Mouse (Mus musculus): ENCODE measurements around the gene Six5. TPM values are rescaled to one million over a fixed set of nuclear protein-coding genes. Genes with fewer than 3 reads are reported as not detected.

The Six5 gene
- polyA plus RNA-seq, 1 experiment: 3.5 TPM

DNA sequence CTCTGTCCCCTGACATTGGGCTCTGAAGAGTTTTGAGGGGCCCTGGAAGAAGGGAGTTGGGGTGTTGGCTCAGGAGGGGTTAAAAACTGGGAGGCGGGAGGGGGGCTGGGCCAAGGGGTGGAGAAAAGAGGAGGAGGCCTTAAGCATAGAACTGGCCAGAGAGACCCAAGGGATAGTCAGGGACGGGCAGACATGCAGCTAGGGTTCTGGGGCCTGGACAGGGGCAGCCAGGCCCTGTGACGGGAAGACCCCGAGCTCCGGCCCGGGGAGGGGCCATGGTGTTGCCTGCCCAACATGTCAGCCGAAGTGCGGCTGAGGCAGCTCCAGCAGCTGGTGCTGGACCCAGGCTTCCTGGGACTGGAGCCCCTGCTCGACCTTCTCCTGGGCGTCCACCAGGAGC lies 10.7 kb upstream of the Six5 start, which contains the start of gene Dmpk:
Dmpk (plus strand) TSS at position 149 of the 400 bp plus-strand sequence.
- 46% methylated on average over 10 of the region's 10 CpGs for WGBS
- Histone ChIP-seq H3K27me3 (ENCODE audit: control insufficient read depth, insufficient read depth, low read length) (no peaks in the 10 kb centered on the region), H3K4me1 (ENCODE audit: control insufficient read depth, insufficient read depth, low read length) (no peaks in the 10 kb centered on the region; the same call in 1 of the 2 replicates), H3K27ac (ENCODE audit: insufficient read depth, low read length) (no peak within 1 kb of the TSS), H3K4me3 (replicated peaks; ENCODE audit: insufficient read depth, low read depth, low read length) (no peak within 1 kb of the TSS)
- TF ChIP-seq POLR2A (IDR thresholded peaks at IDR 0.05; ENCODE audit: borderline replicate concordance, insufficient read depth, low read length): no peak
- no peak for TF ChIP-seq CTCF (IDR thresholded peaks at IDR 0.05; ENCODE audit: borderline replicate concordance, insufficient read depth, low read depth, low read length)
- no peak for DNase-seq

DNA sequence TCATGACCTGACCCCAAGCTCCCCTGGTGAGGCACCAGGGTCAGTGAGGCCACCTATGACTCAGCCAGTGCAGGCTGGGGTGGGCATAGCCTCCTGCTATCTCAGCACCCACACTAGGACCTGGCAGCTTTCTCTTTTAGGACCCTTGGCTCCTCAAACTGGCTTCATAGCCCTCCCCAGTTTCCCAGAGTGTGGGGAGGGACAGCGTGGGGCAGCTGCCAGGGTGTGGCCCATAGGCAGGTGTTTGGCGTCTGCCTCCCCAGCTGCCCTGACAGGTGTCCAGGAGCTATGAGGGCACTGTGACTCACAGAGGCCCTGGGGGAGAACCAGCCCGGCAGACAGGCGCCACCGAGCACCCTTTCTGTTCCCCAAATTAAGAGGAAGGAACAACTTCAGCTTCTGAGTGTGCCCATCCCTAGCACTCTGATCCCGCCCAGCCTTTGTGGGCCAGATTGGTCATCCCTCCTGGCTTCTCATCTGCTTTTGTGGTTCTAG lies 10.1 kb upstream of the Six5 start:
- WGBS: 63% methylated on average over 6 of the region's 6 CpGs
- no peak for DNase-seq
- Histone ChIP-seq H3K4me3 (replicated peaks; ENCODE audit: insufficient read depth, low read depth, low read length) (no peak overlapping the region), H3K27ac (ENCODE audit: insufficient read depth, low read length) (no peak overlapping the region), H3K4me1 (ENCODE audit: control insufficient read depth, insufficient read depth, low read length) (no peaks in the 10 kb centered on the region; the same call in 1 of the 2 replicates), H3K27me3 (ENCODE audit: control insufficient read depth, insufficient read depth, low read length) (no peaks in the 10 kb centered on the region)
- TF ChIP-seq POLR2A (IDR thresholded peaks at IDR 0.05; ENCODE audit: borderline replicate concordance, insufficient read depth, low read length) (no peak), CTCF (IDR thresholded peaks at IDR 0.05; ENCODE audit: borderline replicate concordance, insufficient read depth, low read depth, low read length) (no peak)

DNA sequence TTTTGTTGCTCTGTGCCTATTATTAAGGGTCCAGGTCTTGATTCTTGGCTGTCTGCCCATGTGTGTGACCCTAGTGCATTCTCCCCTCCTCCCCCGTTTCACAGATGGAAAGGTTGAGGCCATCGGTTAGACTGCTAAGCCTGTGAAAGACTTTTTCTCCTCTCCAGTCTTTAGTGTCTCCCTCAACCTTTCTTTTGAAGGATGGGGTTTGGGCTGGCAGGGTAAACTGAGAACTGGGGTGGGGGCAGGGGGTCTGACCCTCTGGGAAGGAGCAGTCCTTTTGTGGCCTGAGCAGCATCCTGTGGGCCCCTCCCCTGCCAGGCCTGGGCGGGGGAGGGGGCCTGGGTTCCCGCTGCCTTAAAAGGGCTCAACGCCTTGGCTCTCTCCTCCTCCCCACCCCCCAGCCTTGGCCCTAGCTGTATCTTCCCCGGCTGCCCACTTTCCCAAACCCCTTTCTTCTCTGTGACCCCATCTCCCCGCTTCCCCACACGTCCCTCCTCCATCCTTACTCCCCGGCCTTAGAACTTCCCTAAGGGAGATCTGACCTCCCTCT lies 9.4 kb upstream of the Six5 start:
- H3K4me1 ChIP-seq (ENCODE audit: control insufficient read depth, insufficient read depth, low read length): no peaks in the 10 kb centered on the region; the same call in 1 of the 2 replicates
- 36% methylated on average over 9 of the region's 9 CpGs for WGBS
- TF ChIP-seq CTCF (IDR thresholded peaks at IDR 0.05; ENCODE audit: borderline replicate concordance, insufficient read depth, low read depth, low read length): no peak
- TF ChIP-seq POLR2A (IDR thresholded peaks at IDR 0.05; ENCODE audit: borderline replicate concordance, insufficient read depth, low read length): no peak

DNA sequence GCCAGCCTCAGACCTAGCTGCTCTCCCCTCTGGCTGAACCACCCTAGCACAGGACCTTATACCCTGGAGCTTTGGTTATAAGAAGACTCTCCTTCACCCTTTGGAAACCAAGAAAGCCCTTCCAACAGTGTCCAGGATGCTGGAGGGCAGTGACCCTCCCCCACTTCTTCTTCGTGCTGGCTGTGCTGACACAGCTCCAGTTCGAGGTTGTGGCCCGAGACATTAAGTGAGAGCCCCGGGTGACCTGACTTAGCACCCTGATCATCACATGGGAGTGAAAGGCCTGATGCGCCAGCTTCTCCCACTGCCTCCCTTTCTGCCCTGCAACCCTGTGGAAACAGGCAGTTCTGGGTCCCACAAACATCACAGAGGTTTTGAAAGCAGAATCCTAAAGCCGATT lies 8.9 kb upstream of the Six5 start:
- no peaks in the 10 kb centered on the region for H3K27me3 ChIP-seq (ENCODE audit: control insufficient read depth, insufficient read depth, low read length)
- DNase-seq: no peak
- H3K4me1 ChIP-seq (ENCODE audit: control insufficient read depth, insufficient read depth, low read length): no peaks in the 10 kb centered on the region
- no peak overlapping the region for H3K4me3 ChIP-seq (replicated peaks; ENCODE audit: insufficient read depth, low read depth, low read length)
- TF ChIP-seq CTCF (IDR thresholded peaks at IDR 0.05; ENCODE audit: borderline replicate concordance, insufficient read depth, low read depth, low read length): no peak
- TF ChIP-seq POLR2A (IDR thresholded peaks at IDR 0.05; ENCODE audit: borderline replicate concordance, insufficient read depth, low read length): no peak
- 25% methylated on average over 6 of the region's 6 CpGs for WGBS
- H3K27ac ChIP-seq (ENCODE audit: insufficient read depth, low read length): no peak overlapping the region

More for the DNA sequence above, 9.4 kb upstream of the Six5 start:
- DNase-seq: no peak
- Histone ChIP-seq H3K4me3 (replicated peaks; ENCODE audit: insufficient read depth, low read depth, low read length) (no peak overlapping the region), H3K27me3 (ENCODE audit: control insufficient read depth, insufficient read depth, low read length) (no peaks in the 10 kb centered on the region), H3K27ac (ENCODE audit: insufficient read depth, low read length) (no peak overlapping the region)

DNA sequence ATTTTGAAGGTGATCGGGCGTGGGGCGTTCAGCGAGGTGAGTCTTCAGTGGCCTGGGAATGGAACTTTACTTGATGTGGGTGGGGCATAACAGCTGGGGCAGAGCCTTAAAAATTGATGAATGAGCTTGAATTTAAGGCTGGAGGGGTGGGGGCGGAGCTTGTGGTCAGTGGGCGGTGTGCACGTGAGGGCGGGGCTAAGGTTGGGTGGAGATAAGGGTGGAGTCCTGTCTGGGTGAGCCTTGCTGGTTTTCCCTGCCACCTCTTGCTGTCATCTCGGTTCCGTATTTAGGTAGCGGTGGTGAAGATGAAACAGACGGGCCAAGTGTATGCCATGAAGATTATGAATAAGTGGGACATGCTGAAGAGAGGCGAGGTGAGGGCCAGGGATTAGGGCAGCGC lies 8.4 kb upstream of the Six5 start:
- TF ChIP-seq POLR2A (IDR thresholded peaks at IDR 0.05; ENCODE audit: borderline replicate concordance, insufficient read depth, low read length): no peak
- TF ChIP-seq CTCF (IDR thresholded peaks at IDR 0.05; ENCODE audit: borderline replicate concordance, insufficient read depth, low read depth, low read length): no peak
- Histone ChIP-seq H3K27ac (ENCODE audit: insufficient read depth, low read length) (no peak overlapping the region), H3K4me1 (ENCODE audit: control insufficient read depth, insufficient read depth, low read length) (no peaks in the 10 kb centered on the region), H3K27me3 (ENCODE audit: control insufficient read depth, insufficient read depth, low read length) (no peaks in the 10 kb centered on the region), H3K4me3 (replicated peaks; ENCODE audit: insufficient read depth, low read depth, low read length) (no peak overlapping the region)
- 29% methylated on average over 14 of the region's 14 CpGs for whole genome bisulfite sequencing
- no peak for DNase-seq

DNA sequence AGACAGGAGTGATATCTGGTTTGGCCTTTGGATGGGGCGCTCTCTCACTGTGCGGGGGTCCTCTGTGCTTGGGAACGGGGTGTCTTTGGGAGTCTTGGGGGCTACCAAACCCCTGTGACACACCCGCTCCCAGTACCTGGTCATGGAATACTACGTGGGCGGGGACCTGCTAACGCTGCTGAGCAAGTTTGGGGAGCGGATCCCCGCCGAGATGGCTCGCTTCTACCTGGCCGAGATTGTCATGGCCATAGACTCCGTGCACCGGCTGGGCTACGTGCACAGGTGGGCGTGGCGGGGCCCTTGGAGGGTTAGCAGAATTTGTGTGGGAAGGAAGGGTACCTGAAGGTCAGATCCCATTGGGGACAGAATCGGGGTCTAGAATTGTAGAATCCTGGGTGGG lies 7.6 kb upstream of the Six5 start:
- Histone ChIP-seq H3K4me3 (replicated peaks; ENCODE audit: insufficient read depth, low read depth, low read length) (no peak overlapping the region), H3K27me3 (ENCODE audit: control insufficient read depth, insufficient read depth, low read length) (no peaks in the 10 kb centered on the region), H3K27ac (ENCODE audit: insufficient read depth, low read length) (no peak overlapping the region), H3K4me1 (ENCODE audit: control insufficient read depth, insufficient read depth, low read length) (no peaks in the 10 kb centered on the region)
- no peak for DNase-seq
- TF ChIP-seq POLR2A (IDR thresholded peaks at IDR 0.05; ENCODE audit: borderline replicate concordance, insufficient read depth, low read length) (no peak), CTCF (IDR thresholded peaks at IDR 0.05; ENCODE audit: borderline replicate concordance, insufficient read depth, low read depth, low read length) (no peak)
- 78% methylated on average over 18 of the region's 18 CpGs for WGBS

DNA sequence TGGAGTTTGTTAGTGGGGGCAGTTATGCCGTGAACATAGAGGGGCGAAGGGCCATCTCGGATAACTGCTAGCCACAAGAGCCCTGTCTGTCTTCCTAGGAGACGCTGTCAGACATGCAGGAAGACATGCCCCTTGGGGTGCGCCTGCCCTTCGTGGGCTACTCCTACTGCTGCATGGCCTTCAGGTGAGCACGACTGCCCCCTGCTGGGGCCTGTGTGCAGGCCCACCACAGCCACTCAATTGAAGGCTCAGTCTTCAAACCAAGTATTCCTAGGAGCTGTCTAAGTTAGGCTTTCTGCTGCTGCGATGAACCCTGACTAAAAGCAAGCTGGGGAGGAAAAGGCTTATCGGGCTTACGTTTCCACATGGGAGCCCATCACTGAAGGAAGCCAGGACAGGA lies 5.6 kb upstream of the Six5 start:
- Histone ChIP-seq H3K27me3 (ENCODE audit: control insufficient read depth, insufficient read depth, low read length) (no peaks in the 10 kb centered on the region), H3K27ac (ENCODE audit: insufficient read depth, low read length) (no peak overlapping the region), H3K4me1 (ENCODE audit: control insufficient read depth, insufficient read depth, low read length) (no peaks in the 10 kb centered on the region), H3K4me3 (replicated peaks; ENCODE audit: insufficient read depth, low read depth, low read length) (no peak overlapping the region)
- peak; percentile 43 to 52 for DNase-seq
- WGBS: 34% methylated on average over 10 of the region's 10 CpGs
- no peak for TF ChIP-seq POLR2A (IDR thresholded peaks at IDR 0.05; ENCODE audit: borderline replicate concordance, insufficient read depth, low read length)
- TF ChIP-seq CTCF (IDR thresholded peaks at IDR 0.05; ENCODE audit: borderline replicate concordance, insufficient read depth, low read depth, low read length): peak; percentile 71

DNA sequence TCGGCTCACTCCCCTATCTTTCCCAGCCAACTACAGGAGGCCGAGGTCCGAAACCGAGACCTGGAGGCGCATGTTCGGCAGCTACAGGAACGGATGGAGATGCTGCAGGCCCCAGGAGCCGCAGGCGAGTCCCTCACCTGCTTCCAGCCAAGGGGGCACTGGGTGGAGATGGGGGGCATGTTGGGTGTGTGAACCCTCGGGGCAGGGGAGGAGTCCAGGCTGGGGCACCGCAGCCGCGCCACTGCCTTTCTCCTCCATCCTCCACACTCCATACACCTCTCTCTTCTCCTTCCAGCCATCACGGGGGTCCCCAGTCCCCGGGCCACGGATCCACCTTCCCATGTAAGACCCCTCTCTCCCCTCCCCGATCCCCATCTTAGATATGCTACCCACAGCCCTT lies 2.5 kb upstream of the Six5 start:
- DNase-seq: no peak
- peaks cover 1% of the 10 kb centered on the region; the same call in 1 of the 2 replicates for H3K27me3 ChIP-seq (ENCODE audit: control insufficient read depth, insufficient read depth, low read length)
- 68% methylated on average over 17 of the region's 17 CpGs for WGBS
- no peak overlapping the region for H3K4me3 ChIP-seq (replicated peaks; ENCODE audit: insufficient read depth, low read depth, low read length)
- no peak for TF ChIP-seq CTCF (IDR thresholded peaks at IDR 0.05; ENCODE audit: borderline replicate concordance, insufficient read depth, low read depth, low read length)
- no peak for TF ChIP-seq POLR2A (IDR thresholded peaks at IDR 0.05; ENCODE audit: borderline replicate concordance, insufficient read depth, low read length)
- no peak overlapping the region for H3K27ac ChIP-seq (ENCODE audit: insufficient read depth, low read length)
- H3K4me1 ChIP-seq (ENCODE audit: control insufficient read depth, insufficient read depth, low read length): no peaks in the 10 kb centered on the region
